Mouse (Mus musculus): Measurements from ENCODE around the gene Slc8b1.

DNA sequence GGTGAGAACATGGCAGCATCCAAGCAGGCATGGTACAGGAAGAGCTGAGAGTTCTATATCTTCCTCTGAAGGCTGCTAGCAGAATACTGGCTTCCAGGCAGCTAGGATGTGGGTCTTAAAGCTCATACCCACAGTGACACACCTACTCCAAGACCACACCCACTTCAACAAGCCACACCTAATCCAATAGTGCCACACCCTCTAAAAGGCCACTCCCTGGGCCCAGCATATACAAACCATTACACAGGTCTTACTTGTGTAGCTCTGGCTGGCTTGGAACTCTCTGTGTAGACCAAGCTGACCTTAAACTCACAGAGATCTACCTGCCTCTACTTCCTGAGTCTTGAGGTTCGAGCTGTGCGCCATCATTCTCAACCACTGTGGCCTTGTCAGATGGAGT is 13.8 kb downstream of the Slc8b1 start:
- TF ChIP-seq CTCF (IDR thresholded peaks at IDR 0.05; ENCODE audit: low read depth) = no peak
- TF ChIP-seq EP300 (optimal IDR thresholded peaks at IDR 0.05) = no peak

All from stomach, postnatal 0 days (tissue).